Mouse (Mus musculus) kidney, postnatal 0 days (tissue): Measurements from ENCODE around the gene Ubxn6. TPM values are rescaled to one million over a fixed set of nuclear protein-coding genes. Genes with fewer than 3 reads are reported as not detected.

Experiments
- ATAC-seq: fragments of 200-750 bp; cut with Nextera tagmentation; replicated peaks from 2 replicates; pipeline ENCODE4 v1.8.0; 2017; ENCODE audit warnings: low read depth, moderate number of reproducible peaks, moderate TSS enrichment, moderate library complexity; ENCODE audit not compliant: low FRiP score
- DNase-seq: peaks from one replicate; pipeline ENCODE4 v3.0.0-alpha.2; 2016; ENCODE audit warnings: low spot score
- H3K27ac ChIP-seq: fragments of 300-500 bp; sonication (generic); 2 replicates; pipeline ENCODE4 v1.5.1; 2014; ENCODE audit warnings: mild to moderate bottlenecking
- H3K27me3 ChIP-seq: fragments of 300-500 bp; sonication (generic); 2 replicates; pipeline ENCODE4 v1.6.1; 2014; ENCODE audit warnings: low read length, mixed read lengths; ENCODE audit not compliant: insufficient read depth
- H3K36me3 ChIP-seq: fragments of 300-500 bp; sonication (generic); 2 replicates; pipeline ENCODE4 v1.6.1; 2014; ENCODE audit warnings: low read length, mixed read lengths; ENCODE audit not compliant: insufficient read depth
- H3K4me1 ChIP-seq: fragments of 300-500 bp; sonication (generic); replicated peaks from 2 replicates; pipeline ENCODE4 v1.6.1; 2014; ENCODE audit warnings: antibody characterized with exemption, low read length, mixed read lengths; ENCODE audit not compliant: insufficient read depth
- H3K4me2 ChIP-seq: fragments of 300-500 bp; sonication (generic); 2 replicates; pipeline ENCODE4 v1.6.1; 2014; ENCODE audit warnings: mild to moderate bottlenecking, low read length, moderate library complexity, mixed read lengths
- H3K4me3 ChIP-seq: fragments of 300-500 bp; sonication (generic); replicated peaks from 2 replicates; pipeline ENCODE4 v1.5.1; 2014; ENCODE audit warnings: low read depth, low read length
- H3K9ac ChIP-seq: fragments of 300-500 bp; sonication (generic); 2 replicates; pipeline ENCODE4 v1.6.1; 2014; ENCODE audit warnings: low read depth, low read length
- H3K9me3 ChIP-seq: fragments of 300-500 bp; sonication (generic); replicated peaks from 2 replicates; pipeline ENCODE4 v1.6.1; 2016; ENCODE audit warnings: low read length, inconsistent platforms, mixed read lengths
- CTCF ChIP-seq: IDR thresholded peaks from 2 replicates; pipeline ENCODE4 v1.5.1; 2016; ENCODE audit warnings: antibody characterized with exemption, low read depth, mild to moderate bottlenecking, moderate library complexity
- WGBS: fragments of 180-500 bp; shearing (Covaris S2); extraction: QIAGEN DNeasy Blood & Tissue Kit; methylation state at CpG from one replicate; pipeline ENCODE4 v1.1.7; 2014; 5-methylcytosine and 5-hydroxymethylcytosine counted together
- polyA plus RNA-seq: library from polyadenylated mRNA; unstranded; fragments of >200 nt; fragmentation: Nextera tagmentation; extraction: Ambion mirVana; gene quantifications from 2 replicates; pipeline ENCODE4 v1.2.1, GENCODE M21; 2015

Gene Ubxn6
- polyA plus RNA-seq, 1 experiment from 2014 or later: 54.4 TPM

GRCm38 (mm10) chr17:56117251-56117710 lies 42.5 kb upstream of the Ubxn6 start, which contains the start of gene Plin5:
TSS of gene Plin5 (minus strand) at chr17:56117596.
- 2% methylated on average over 27 of the region's 27 CpGs for WGBS
- peaks cover 18% of the 10 kb centered on the region for H3K27me3 ChIP-seq
- DNase-seq: peak; percentile 56

GRCm38 (mm10) chr17:56116193-56116592 lies 41.4 kb upstream of the Ubxn6 start:
- Histone ChIP-seq H3K36me3 (no peaks in the 10 kb centered on the region), H3K4me2 (no peak overlapping the region), H3K27me3 (peaks cover 12% of the 10 kb centered on the region), H3K9ac (no peak overlapping the region), H3K4me1 (peaks cover 18% of the 10 kb centered on the region), H3K4me3 (no peak overlapping the region), H3K27ac (no peak overlapping the region), H3K9me3 (no peaks in the 10 kb centered on the region)
- DNase-seq (no peak), ATAC-seq (no peak)
- TF ChIP-seq CTCF: no peak
- 80% methylated on average over 10 of the region's 10 CpGs for WGBS

More at GRCm38 (mm10) chr17:56117251-56117710, 42.5 kb upstream of the Ubxn6 start, which contains the start of gene Plin5:
- peak; percentile 80 for ATAC-seq
- H3K36me3 ChIP-seq: no peaks in the 10 kb centered on the region
- H3K4me1 ChIP-seq: peaks cover 18% of the 10 kb centered on the region
- TF ChIP-seq CTCF: no peak
- H3K4me2 ChIP-seq: peak within 1 kb of the TSS; percentile 57
- peak within 1 kb of the TSS; percentile 24; the same call in 1 of the 2 replicates for H3K9ac ChIP-seq
- H3K9me3 ChIP-seq: no peaks in the 10 kb centered on the region
- no peak within 1 kb of the TSS for H3K27ac ChIP-seq
- peak within 1 kb of the TSS; percentile 26 for H3K4me3 ChIP-seq

GRCm38 (mm10) chr17:56112743-56113142 lies 37.9 kb upstream of the Ubxn6 start:
- no peak overlapping the region for H3K4me3 ChIP-seq
- no peak overlapping the region for H3K9ac ChIP-seq
- H3K9me3 ChIP-seq: no peaks in the 10 kb centered on the region
- no peak for TF ChIP-seq CTCF
- DNase-seq: no peak
- no peak overlapping the region for H3K4me2 ChIP-seq
- H3K27ac ChIP-seq: no peak overlapping the region
- H3K4me1 ChIP-seq: peaks cover 6% of the 10 kb centered on the region; the same call in 1 of the 2 replicates
- H3K36me3 ChIP-seq: no peaks in the 10 kb centered on the region
- ATAC-seq: no peak
- H3K27me3 ChIP-seq: no peaks in the 10 kb centered on the region
- 68% methylated on average over 3 of the region's 3 CpGs for WGBS

GRCm38 (mm10) chr17:56111864-56112263 lies 37.0 kb upstream of the Ubxn6 start:
- WGBS: 44% methylated on average over 5 of the region's 5 CpGs
- Histone ChIP-seq H3K27ac (no peak overlapping the region), H3K4me2 (no peak overlapping the region), H3K36me3 (no peaks in the 10 kb centered on the region), H3K4me3 (no peak overlapping the region), H3K4me1 (no peaks in the 10 kb centered on the region), H3K27me3 (no peaks in the 10 kb centered on the region), H3K9me3 (no peaks in the 10 kb centered on the region), H3K9ac (no peak overlapping the region)
- TF ChIP-seq CTCF: peak; percentile 85
- DNase-seq: peak; percentile 79
- no peak for ATAC-seq

GRCm38 (mm10) chr17:56111021-56111420 lies 36.2 kb upstream of the Ubxn6 start:
- WGBS: 50% methylated on average over 1 of the region's 1 CpGs

GRCm38 (mm10) chr17:56110571-56110970 lies 35.7 kb upstream of the Ubxn6 start:
- H3K4me2 ChIP-seq: no peak overlapping the region
- H3K9me3 ChIP-seq: no peaks in the 10 kb centered on the region
- no peaks in the 10 kb centered on the region for H3K36me3 ChIP-seq
- no peak overlapping the region for H3K4me3 ChIP-seq
- H3K4me1 ChIP-seq: no peaks in the 10 kb centered on the region
- H3K9ac ChIP-seq: no peak overlapping the region
- no peak overlapping the region for H3K27ac ChIP-seq
- ATAC-seq: no peak
- no peak for TF ChIP-seq CTCF
- 78% methylated on average over 4 of the region's 4 CpGs for WGBS
- no peak for DNase-seq
- H3K27me3 ChIP-seq: no peaks in the 10 kb centered on the region

More at GRCm38 (mm10) chr17:56111021-56111420, 36.2 kb upstream of the Ubxn6 start:
- H3K27me3 ChIP-seq: no peaks in the 10 kb centered on the region
- TF ChIP-seq CTCF: no peak
- DNase-seq: no peak
- H3K4me3 ChIP-seq: no peak overlapping the region
- no peak overlapping the region for H3K27ac ChIP-seq
- H3K4me2 ChIP-seq: no peak overlapping the region
- H3K4me1 ChIP-seq: no peaks in the 10 kb centered on the region
- no peak for ATAC-seq
- H3K9ac ChIP-seq: no peak overlapping the region
- no peaks in the 10 kb centered on the region for H3K9me3 ChIP-seq
- H3K36me3 ChIP-seq: no peaks in the 10 kb centered on the region
